Mouse (Mus musculus) intestine, postnatal 0 days (tissue): Measurements from ENCODE around the gene Nppb. TPM values are rescaled to one million over a fixed set of nuclear protein-coding genes. Genes with fewer than 3 reads are reported as not detected.

ENCODE experiments used
- ATAC-seq: fragments of 200-750 bp; cut with Nextera tagmentation; 2 replicates; pipeline ENCODE4 v1.8.0; 2017; ENCODE audit warnings: mild to moderate bottlenecking, moderate TSS enrichment, moderate library complexity
- H3K27ac ChIP-seq: fragments of 300-500 bp; sonication (generic); 2 replicates; pipeline ENCODE4 v1.5.1; 2014; ENCODE audit warnings: mild to moderate bottlenecking, low read depth, low read length, moderate library complexity
- H3K27me3 ChIP-seq: fragments of 300-500 bp; sonication (generic); replicated peaks from 2 replicates; pipeline ENCODE4 v1.6.1; 2014; ENCODE audit warnings: low read length, mixed read lengths; ENCODE audit not compliant: control insufficient read depth, insufficient read depth
- H3K36me3 ChIP-seq: fragments of 300-500 bp; sonication (generic); 2 replicates; pipeline ENCODE4 v1.6.1; 2014; ENCODE audit warnings: mild to moderate bottlenecking, moderate library complexity; ENCODE audit not compliant: control insufficient read depth, insufficient read depth
- H3K4me1 ChIP-seq: fragments of 300-500 bp; sonication (generic); replicated peaks from 2 replicates; pipeline ENCODE4 v1.6.1; 2014; ENCODE audit warnings: antibody characterized with exemption, low read length, mixed read lengths; ENCODE audit not compliant: control insufficient read depth, insufficient read depth
- H3K4me2 ChIP-seq: fragments of 300-500 bp; sonication (generic); replicated peaks from 2 replicates; pipeline ENCODE4 v1.6.1; 2014; ENCODE audit warnings: low read depth, mild to moderate bottlenecking, moderate library complexity
- H3K4me3 ChIP-seq: fragments of 300-500 bp; sonication (generic); 2 replicates; pipeline ENCODE4 v1.5.1; 2014; ENCODE audit warnings: low read depth, low read length
- H3K9ac ChIP-seq: fragments of 300-500 bp; sonication (generic); 2 replicates; pipeline ENCODE4 v1.6.1; 2014; ENCODE audit warnings: mild to moderate bottlenecking, low read depth, low read length
- H3K9me3 ChIP-seq: fragments of 300-500 bp; sonication (generic); 2 replicates; pipeline ENCODE4 v1.6.1; 2016; ENCODE audit warnings: mixed run types; ENCODE audit not compliant: control insufficient read depth
- CTCF ChIP-seq: sonication (generic); IDR thresholded peaks from 2 replicates; pipeline ENCODE4 v1.5.1; 2016; ENCODE audit warnings: low read depth, mild to moderate bottlenecking, control low read depth, antibody characterized with exemption, moderate library complexity
- WGBS: fragments of 180-500 bp; shearing (Covaris S2); extraction: QIAGEN DNeasy Blood & Tissue Kit; methylation state at CpG from one replicate; pipeline ENCODE4 v1.1.7; 2014; 5-methylcytosine and 5-hydroxymethylcytosine counted together
- polyA plus RNA-seq: library from polyadenylated mRNA; unstranded; fragments of >200 nt; fragmentation: Nextera tagmentation; extraction: Ambion mirVana; gene quantifications from 2 replicates; pipeline ENCODE4 v1.2.1, GENCODE M21; 2015

Nppb gene
- polyA plus RNA-seq, 1 experiment from 2014 or later, result not detected

DNA sequence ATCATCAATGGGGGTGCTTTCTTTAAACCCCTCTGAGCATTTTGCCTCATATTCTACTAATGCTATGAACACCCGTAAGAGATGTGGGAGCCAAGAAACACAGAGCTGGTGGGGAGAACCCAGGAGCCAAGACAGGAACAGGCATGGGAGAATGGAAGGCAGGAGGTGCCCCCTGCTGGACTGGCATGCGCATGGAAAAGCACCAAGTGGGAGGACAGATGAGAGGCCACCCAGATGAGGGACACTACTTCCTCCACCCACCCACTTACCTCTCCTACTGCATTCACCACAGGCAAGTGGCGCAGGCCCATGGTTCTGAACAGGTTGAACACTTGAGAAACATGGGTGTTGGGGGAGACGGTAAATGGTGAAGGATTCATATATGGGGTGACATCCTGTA is 22.8 kb downstream of the Nppb start:
- Histone ChIP-seq H3K4me3 (no peak overlapping the region), H3K4me1 (no peaks in the 10 kb centered on the region), H3K9me3 (no peaks in the 10 kb centered on the region), H3K27ac (no peak overlapping the region), H3K27me3 (no peaks in the 10 kb centered on the region), H3K36me3 (peaks cover 79% of the 10 kb centered on the region), H3K4me2 (no peak overlapping the region), H3K9ac (no peak overlapping the region)
- 79% methylated on average over 4 of the region's 4 CpGs for WGBS
- no peak for ATAC-seq
- peak; percentile 79 for TF ChIP-seq CTCF

DNA sequence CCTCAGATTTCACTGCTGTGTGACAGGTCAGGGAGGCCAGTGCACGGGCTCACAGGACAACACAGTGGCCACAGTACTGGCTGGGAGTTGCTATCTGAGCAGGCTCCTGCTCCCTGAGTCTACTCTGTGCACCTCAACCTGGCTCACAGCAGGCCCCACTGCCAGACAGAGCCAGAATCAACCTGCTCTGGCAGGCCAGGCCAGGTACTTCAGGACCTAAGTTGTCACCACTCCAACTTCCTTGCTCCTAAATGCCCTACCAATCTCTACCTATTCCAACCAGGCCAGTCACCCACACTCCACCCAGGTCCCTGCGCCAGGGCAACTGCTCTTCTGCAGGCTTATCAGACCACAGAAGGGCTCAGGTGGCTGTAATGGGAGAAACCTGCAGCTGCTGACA is 24.1 kb downstream of the Nppb start:
- no peaks in the 10 kb centered on the region for H3K4me1 ChIP-seq
- H3K4me3 ChIP-seq, result no peak overlapping the region
- no peak overlapping the region for H3K9ac ChIP-seq
- no peaks in the 10 kb centered on the region for H3K9me3 ChIP-seq
- TF ChIP-seq CTCF, result no peak
- no peak overlapping the region for H3K4me2 ChIP-seq
- no peak overlapping the region for H3K27ac ChIP-seq
- no peaks in the 10 kb centered on the region for H3K27me3 ChIP-seq
- 92% methylated on average over 2 of the region's 2 CpGs for WGBS
- H3K36me3 ChIP-seq, result peaks cover 91% of the 10 kb centered on the region
- ATAC-seq, result no peak

DNA sequence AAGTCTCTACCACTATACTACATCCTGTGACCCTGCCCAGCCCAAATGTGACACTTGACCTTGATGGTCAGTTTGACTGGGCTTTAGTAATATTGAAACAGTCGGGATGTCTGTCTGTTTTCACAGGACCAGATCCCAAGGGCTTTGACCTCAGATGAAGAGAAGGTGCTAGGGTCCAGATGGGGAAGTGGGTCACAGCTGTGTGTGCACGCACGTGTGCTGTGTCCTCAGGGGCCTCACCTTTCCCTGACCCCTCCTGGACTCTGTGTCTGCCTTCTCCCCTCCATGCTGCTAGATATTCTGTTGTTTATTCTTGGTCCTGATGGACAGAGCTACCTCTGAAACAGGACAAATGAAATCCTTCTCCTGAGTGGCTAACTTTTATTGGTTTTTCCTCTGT is 25.7 kb downstream of the Nppb start:
- Histone ChIP-seq H3K36me3 (peaks cover 89% of the 10 kb centered on the region), H3K4me2 (no peak overlapping the region), H3K9ac (no peak overlapping the region), H3K9me3 (no peaks in the 10 kb centered on the region), H3K27ac (no peak overlapping the region), H3K4me3 (no peak overlapping the region), H3K4me1 (no peaks in the 10 kb centered on the region), H3K27me3 (no peaks in the 10 kb centered on the region)
- no peak for ATAC-seq
- WGBS, result 76% methylated on average over 3 of the region's 3 CpGs
- TF ChIP-seq CTCF, result no peak

- H3K36me3 ChIP-seq, result peaks cover 81% of the 10 kb centered on the region
- no peak overlapping the region for H3K9ac ChIP-seq
- no peak overlapping the region for H3K4me3 ChIP-seq
- ATAC-seq, result no peak
- no peaks in the 10 kb centered on the region for H3K4me1 ChIP-seq
- 90% methylated on average over 4 of the region's 4 CpGs for WGBS
- H3K4me2 ChIP-seq, result no peak overlapping the region
- TF ChIP-seq CTCF, result no peak
- H3K9me3 ChIP-seq, result no peaks in the 10 kb centered on the region
- H3K27me3 ChIP-seq, result no peaks in the 10 kb centered on the region
- no peak overlapping the region for H3K27ac ChIP-seq
Measured at GRCm38 (mm10) chr4:148012216-148012615, 26.6 kb downstream of the Nppb start.

GRCm38 (mm10) chr4:148015418-148015817 is 29.8 kb downstream of the Nppb start:
- peaks cover 76% of the 10 kb centered on the region for H3K36me3 ChIP-seq
- no peaks in the 10 kb centered on the region for H3K4me1 ChIP-seq
- no peak overlapping the region for H3K27ac ChIP-seq
- H3K27me3 ChIP-seq, result no peaks in the 10 kb centered on the region
- H3K4me2 ChIP-seq, result no peak overlapping the region
- peak; percentile 60 for TF ChIP-seq CTCF
- no peak for ATAC-seq
- no peaks in the 10 kb centered on the region for H3K9me3 ChIP-seq
- WGBS, result 84% methylated on average over 10 of the region's 10 CpGs
- H3K9ac ChIP-seq, result no peak overlapping the region
- H3K4me3 ChIP-seq, result no peak overlapping the region

GRCm38 (mm10) chr4:148016981-148017380 is 31.4 kb downstream of the Nppb start:
- TF ChIP-seq CTCF, result no peak
- Histone ChIP-seq H3K27ac (0 out of 2 replicates have a peak overlapping the region, but pooled peaks have one; percentile 23), H3K4me1 (no peaks in the 10 kb centered on the region), H3K4me3 (no peak overlapping the region), H3K4me2 (no peak overlapping the region), H3K9ac (no peak overlapping the region), H3K9me3 (no peaks in the 10 kb centered on the region), H3K36me3 (peaks cover 68% of the 10 kb centered on the region), H3K27me3 (no peaks in the 10 kb centered on the region)
- 72% methylated on average over 3 of the region's 3 CpGs for WGBS
- ATAC-seq, result peak; percentile 79

DNA sequence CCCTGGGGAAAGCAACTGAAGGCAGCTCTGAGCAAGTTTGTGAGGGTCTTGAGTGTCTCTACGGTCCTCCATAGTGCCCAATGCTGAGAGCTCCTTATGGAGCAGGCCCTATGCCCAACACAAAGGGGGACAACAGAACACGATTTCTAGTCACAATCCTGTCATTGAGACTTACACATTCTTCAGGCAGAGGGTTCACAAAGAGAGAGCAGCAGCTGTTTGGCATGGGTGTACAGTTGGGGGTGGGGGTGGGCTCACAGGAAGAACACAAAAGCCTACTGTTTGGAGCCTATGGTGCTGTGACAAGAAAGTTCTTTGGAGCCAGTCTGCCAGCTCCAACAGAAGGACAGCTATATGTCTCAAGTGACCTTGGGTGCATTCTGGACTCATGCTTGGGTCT is 32.8 kb downstream of the Nppb start:
- no peak overlapping the region for H3K4me2 ChIP-seq
- H3K27ac ChIP-seq, result no peak overlapping the region
- ATAC-seq, result no peak
- no peaks in the 10 kb centered on the region for H3K9me3 ChIP-seq
- no peak overlapping the region for H3K9ac ChIP-seq
- H3K36me3 ChIP-seq, result peaks cover 62% of the 10 kb centered on the region
- no peaks in the 10 kb centered on the region for H3K27me3 ChIP-seq
- WGBS, result 80% methylated on average over 2 of the region's 2 CpGs
- no peaks in the 10 kb centered on the region for H3K4me1 ChIP-seq
- no peak overlapping the region for H3K4me3 ChIP-seq
- no peak for TF ChIP-seq CTCF
